Mouse (Mus musculus) midbrain, embryonic 14.5 days (tissue): ENCODE measurements at regions not wholly inside any gene's neighbourhood (a gene's known extent, or its start where the extent isn't known, plus 50 kb on each side); places are given as distances from the start of the nearest gene placed in this dataset.

ENCODE experiments used
- ATAC-seq: fragments of 200-750 bp; cut with Nextera tagmentation; 2 replicates; pipeline ENCODE4 v1.8.0; 2017; ENCODE audit warnings: moderate number of reproducible peaks, moderate library complexity; ENCODE audit not compliant: low FRiP score, low TSS enrichment
- DNase-seq: peaks from one replicate; pipeline ENCODE4 v3.0.0-alpha.2; 2015
- H3K27ac ChIP-seq: fragments of 300-500 bp; sonication (generic); replicated peaks from 2 replicates; pipeline ENCODE4 v1.5.1; 2014; ENCODE audit warnings: mild to moderate bottlenecking, low read depth, low read length, moderate library complexity
- H3K27me3 ChIP-seq: fragments of 300-500 bp; sonication (generic); 2 replicates; pipeline ENCODE4 v1.6.1; 2014; ENCODE audit warnings: low read length, control low read depth, mixed read lengths; ENCODE audit not compliant: control insufficient read depth, insufficient read depth
- H3K36me3 ChIP-seq: fragments of 300-500 bp; sonication (generic); 2 replicates; pipeline ENCODE4 v1.6.1; 2014; ENCODE audit warnings: low read length, control low read depth; ENCODE audit not compliant: control insufficient read depth, insufficient read depth
- H3K4me1 ChIP-seq: fragments of 300-500 bp; sonication (generic); 2 replicates; pipeline ENCODE4 v1.6.1; 2014; ENCODE audit warnings: mild to moderate bottlenecking, antibody characterized with exemption, low read length, control low read depth; ENCODE audit not compliant: control insufficient read depth, insufficient read depth
- H3K4me2 ChIP-seq: fragments of 300-500 bp; sonication (generic); 2 replicates; pipeline ENCODE4 v1.6.1; 2014; ENCODE audit warnings: mild to moderate bottlenecking, low read length, moderate library complexity
- H3K4me3 ChIP-seq: fragments of 300-500 bp; sonication (generic); replicated peaks from 2 replicates; pipeline ENCODE4 v1.5.1; 2014; ENCODE audit warnings: low read depth, low read length
- H3K9ac ChIP-seq: fragments of 300-500 bp; sonication (generic); replicated peaks from 2 replicates; pipeline ENCODE4 v1.6.1; 2014; ENCODE audit warnings: mild to moderate bottlenecking, low read length, moderate library complexity
- H3K9me3 ChIP-seq: fragments of 300-500 bp; sonication (generic); 2 replicates; pipeline ENCODE4 v1.6.1; 2016; ENCODE audit warnings: low read length, control low read depth, mixed read lengths; ENCODE audit not compliant: control insufficient read depth
- WGBS: fragments of 180-500 bp; shearing (Covaris S2); extraction: QIAGEN DNeasy Blood & Tissue Kit; methylation state at CpG from one replicate; pipeline ENCODE4 v1.1.7; 2014; 5-methylcytosine and 5-hydroxymethylcytosine counted together

DNA sequence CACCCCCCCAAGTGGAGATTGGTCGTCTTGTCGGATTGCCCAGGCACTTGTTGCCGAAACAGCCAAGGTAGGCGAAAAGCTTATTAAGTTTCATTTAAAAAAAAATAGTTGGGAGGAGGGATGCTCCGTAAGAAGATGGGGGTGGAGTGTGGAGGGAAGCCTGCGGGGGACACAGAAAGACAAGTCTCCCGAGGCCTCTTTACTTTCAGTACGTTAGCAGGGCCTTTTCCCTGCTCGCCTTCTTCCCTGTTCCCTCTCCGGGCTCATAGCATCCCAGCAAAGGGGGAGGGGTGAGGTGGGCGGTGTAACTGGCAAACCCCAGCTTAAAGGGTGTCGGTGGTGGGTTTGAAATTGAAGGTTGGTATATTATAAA lies 131.5 kb upstream of the Ubr2 start:
- H3K4me3 ChIP-seq = peak overlapping the region; percentile 64
- DNase-seq = peak; percentile 58
- H3K4me2 ChIP-seq = peak overlapping the region; percentile 88
- H3K9me3 ChIP-seq = no peaks in the 10 kb centered on the region
- ATAC-seq = no peak
- H3K9ac ChIP-seq = peak overlapping the region; percentile 95
- H3K36me3 ChIP-seq = no peaks in the 10 kb centered on the region
- under 1% methylated on average over 12 of the region's 12 CpGs for WGBS
- peaks cover 41% of the 10 kb centered on the region for H3K4me1 ChIP-seq
- H3K27me3 ChIP-seq = no peaks in the 10 kb centered on the region
- H3K27ac ChIP-seq = peak overlapping the region; percentile 99

DNA sequence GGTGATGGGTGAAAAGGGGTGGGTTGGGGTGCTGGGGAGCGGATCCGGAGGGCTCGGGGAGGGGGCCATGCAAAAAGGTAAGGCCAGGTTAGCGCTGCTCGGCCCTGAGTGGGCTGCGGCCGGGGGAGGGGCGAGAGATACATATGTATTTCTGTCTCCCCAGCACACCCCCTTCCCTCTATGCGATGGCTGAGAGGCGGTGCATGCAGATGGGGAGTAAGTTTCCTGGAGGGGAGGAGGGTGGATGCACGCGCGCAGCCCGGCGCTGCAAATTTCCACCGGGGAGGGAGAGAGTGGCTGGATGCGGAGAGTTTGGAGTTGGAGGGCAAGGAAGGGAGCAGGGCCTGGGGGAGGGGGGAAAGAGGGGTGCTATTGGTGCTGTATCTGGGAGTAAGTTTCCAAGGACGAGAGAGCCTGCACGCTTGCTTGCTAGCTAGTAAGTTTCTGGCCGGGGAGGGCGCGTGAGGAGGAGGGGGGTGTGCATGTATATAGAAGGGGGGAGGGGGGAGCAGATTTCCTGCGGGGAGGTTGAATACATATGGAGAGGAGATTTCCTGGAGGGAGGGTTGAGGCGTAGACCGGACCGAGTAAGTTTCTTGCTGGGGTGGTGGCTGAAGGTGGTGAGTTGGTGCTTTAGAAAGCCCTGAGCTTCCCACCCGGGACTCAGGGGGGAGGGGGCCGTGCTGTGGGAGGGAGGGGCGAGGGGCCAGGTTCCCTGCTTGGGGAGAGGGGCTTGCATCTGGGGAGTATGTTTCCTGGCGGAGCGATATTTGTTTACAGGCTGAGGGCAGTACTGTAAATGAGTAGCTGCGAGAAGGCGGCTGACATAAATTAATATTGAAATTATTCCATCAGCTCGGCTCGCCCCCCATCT lies 130.8 kb upstream of the Ubr2 start:
- Histone ChIP-seq H3K27me3 (no peaks in the 10 kb centered on the region), H3K9ac (peak overlapping the region; percentile 95), H3K4me1 (peaks cover 41% of the 10 kb centered on the region), H3K27ac (peak overlapping the region; percentile 99), H3K9me3 (no peaks in the 10 kb centered on the region), H3K36me3 (no peaks in the 10 kb centered on the region), H3K4me2 (peak overlapping the region; percentile 88), H3K4me3 (peak overlapping the region; percentile 64)
- ATAC-seq (peak; percentile 65), DNase-seq (peak; percentile 86)
- under 1% methylated on average over 35 of the region's 35 CpGs for WGBS

DNA sequence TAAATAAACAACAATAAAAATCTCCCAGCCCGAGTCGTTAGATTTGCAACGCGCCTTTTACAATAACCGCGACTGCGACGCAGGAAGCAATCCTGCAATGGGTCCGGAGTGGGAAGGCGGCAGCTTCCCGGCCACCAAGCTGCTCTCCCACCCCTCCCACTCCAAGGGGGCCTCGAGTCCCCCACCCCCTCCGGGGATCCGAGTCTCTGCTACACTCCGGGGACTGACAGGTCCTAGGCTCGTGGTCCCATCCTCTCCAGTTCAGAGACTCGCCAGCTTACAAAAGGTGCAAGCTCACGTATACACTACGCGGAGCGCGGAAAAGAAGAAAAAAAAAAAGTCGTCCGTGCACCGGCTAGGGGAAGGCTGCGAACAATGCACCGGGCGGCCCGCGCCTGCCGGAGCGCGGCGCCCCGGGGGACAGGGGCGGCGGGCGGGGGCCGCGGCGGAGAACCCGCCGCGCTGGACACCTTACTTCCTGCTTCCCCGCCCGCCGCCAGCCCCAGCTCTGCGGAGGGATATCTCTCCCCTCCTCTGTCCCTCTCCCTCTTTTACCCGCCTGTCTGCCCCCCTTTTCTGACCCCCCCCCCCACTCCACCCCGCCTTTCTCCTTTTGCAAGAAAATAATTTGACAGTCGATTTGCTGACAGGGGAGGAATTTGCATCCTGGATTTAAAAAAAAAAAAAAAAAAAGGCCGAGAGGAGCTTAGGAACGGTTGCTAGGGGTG lies 130.0 kb upstream of the Ubr2 start:
- H3K4me3 ChIP-seq = peak overlapping the region; percentile 64
- DNase-seq (peak; percentile 87), ATAC-seq (peak; percentile 59)
- H3K4me2 ChIP-seq = peak overlapping the region; percentile 88
- no peaks in the 10 kb centered on the region for H3K27me3 ChIP-seq
- no peaks in the 10 kb centered on the region for H3K36me3 ChIP-seq
- peak overlapping the region; percentile 99 for H3K27ac ChIP-seq
- H3K4me1 ChIP-seq = peaks cover 41% of the 10 kb centered on the region
- peak overlapping the region; percentile 95 for H3K9ac ChIP-seq
- 0% methylated on average over 52 of the region's 53 CpGs for WGBS
- no peaks in the 10 kb centered on the region for H3K9me3 ChIP-seq

DNA sequence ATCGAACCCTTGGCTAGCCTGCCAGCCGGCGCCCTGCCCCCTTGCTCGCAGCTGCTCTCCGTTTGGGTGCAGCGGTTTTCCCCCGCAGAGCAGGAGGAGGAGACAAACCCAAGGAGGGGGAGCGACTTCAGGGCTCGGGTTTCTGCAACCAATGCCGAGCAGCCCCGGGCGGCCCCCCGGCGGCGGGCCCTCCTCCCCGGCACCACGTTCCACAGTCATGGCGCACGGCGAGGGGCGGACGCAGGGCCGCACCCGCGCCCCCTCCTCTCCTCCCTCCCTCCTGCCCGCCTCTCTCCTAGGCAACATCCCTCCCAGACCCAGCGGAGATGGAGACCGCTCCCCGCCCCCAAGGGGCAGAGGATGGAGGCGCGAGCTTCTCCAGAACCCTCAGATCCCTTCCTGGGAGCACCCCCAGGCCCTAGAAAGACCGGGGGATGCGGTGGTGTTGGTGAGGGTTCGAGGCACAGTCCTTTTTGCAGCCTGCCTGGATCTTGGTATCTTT lies 129.4 kb upstream of the Ubr2 start:
- WGBS = under 1% methylated on average over 34 of the region's 34 CpGs
- ATAC-seq = peak; percentile 92
- Histone ChIP-seq H3K27me3 (no peaks in the 10 kb centered on the region), H3K36me3 (no peaks in the 10 kb centered on the region), H3K9me3 (no peaks in the 10 kb centered on the region), H3K4me2 (peak overlapping the region; percentile 88), H3K27ac (peak overlapping the region; percentile 99), H3K4me1 (peaks cover 40% of the 10 kb centered on the region), H3K4me3 (peak overlapping the region; percentile 64), H3K9ac (peak overlapping the region; percentile 95)
- peak; percentile 97 for DNase-seq

DNA sequence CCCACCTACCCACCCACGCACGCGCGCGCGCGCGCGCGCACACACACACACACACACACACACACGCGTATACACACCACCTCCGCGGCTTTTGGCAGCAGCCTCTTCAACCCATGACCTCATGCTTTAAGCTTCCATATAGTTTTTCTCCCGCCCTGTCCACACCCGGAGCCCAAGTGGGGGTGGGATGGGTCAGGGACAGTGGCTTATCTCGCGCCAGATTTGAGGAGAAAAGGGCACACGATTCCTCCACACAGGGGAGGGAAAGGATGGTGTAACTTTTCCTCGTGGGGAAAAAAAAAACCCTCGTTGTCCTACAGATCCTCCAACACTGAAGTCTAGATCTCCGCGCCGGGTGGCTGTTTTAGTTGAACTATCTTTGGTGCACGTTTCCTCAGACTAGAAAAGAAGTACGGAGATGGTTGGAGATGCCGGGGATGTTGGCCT lies 128.8 kb upstream of the Ubr2 start:
- Histone ChIP-seq H3K27me3 (no peaks in the 10 kb centered on the region), H3K9ac (peak overlapping the region; percentile 95), H3K4me2 (peak overlapping the region; percentile 88), H3K9me3 (no peaks in the 10 kb centered on the region), H3K4me1 (peaks cover 34% of the 10 kb centered on the region), H3K36me3 (no peaks in the 10 kb centered on the region), H3K27ac (peak overlapping the region; percentile 99), H3K4me3 (peak overlapping the region; percentile 64)
- 2% methylated on average over 27 of the region's 27 CpGs for WGBS
- no peak for ATAC-seq
- peak; percentile 66 for DNase-seq

DNA sequence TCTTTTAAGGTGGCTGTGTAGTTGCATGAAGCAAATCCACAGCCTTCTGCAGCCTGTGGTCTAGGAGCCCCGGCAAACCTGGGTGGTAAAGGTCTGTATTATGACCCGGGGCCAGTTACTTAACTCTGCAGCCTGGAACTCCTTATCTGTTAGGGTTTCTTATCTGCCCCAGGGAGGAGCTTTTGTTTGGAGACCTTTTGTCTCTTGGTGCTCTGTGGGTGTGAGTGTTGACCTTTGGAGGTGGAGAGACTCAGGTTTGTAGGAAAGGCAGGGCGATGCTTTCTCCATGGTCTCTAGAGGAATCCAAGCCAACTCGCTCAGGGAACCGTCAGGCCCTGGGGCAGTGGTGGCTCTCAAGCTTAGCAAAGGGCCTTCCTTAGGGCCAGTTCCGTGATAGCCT lies 127.8 kb upstream of the Ubr2 start:
- H3K9me3 ChIP-seq = no peaks in the 10 kb centered on the region
- H3K4me1 ChIP-seq = peaks cover 24% of the 10 kb centered on the region
- no peak for ATAC-seq
- H3K36me3 ChIP-seq = no peaks in the 10 kb centered on the region
- no peak overlapping the region for H3K4me3 ChIP-seq
- WGBS = 36% methylated on average over 6 of the region's 6 CpGs
- H3K27me3 ChIP-seq = no peaks in the 10 kb centered on the region
- no peak overlapping the region for H3K4me2 ChIP-seq
- no peak overlapping the region for H3K27ac ChIP-seq
- DNase-seq = no peak
- H3K9ac ChIP-seq = no peak overlapping the region

DNA sequence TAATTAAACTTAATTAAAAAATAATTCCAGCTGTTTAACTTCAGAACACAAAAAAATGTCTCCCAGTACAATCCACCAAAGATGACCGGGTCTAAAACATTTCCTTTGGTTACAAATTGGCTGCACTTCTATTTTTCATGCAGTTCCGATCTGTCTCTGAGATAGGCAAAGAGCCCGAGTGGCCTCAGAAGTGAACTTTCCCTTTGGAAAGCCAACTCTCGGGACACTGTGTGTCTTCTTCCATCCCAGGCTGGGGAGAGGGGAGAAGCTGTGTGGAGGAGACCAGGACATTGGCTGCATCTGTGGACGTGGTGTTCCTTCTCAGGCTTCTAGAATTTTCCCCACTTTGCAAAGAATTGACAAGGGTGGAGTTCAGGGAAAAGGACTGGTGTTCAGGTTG lies 125.0 kb upstream of the Ubr2 start:
- 81% methylated on average over 5 of the region's 5 CpGs for WGBS
- H3K36me3 ChIP-seq = no peaks in the 10 kb centered on the region
- ATAC-seq (no peak), DNase-seq (no peak)
- no peak overlapping the region for H3K4me3 ChIP-seq
- H3K27me3 ChIP-seq = no peaks in the 10 kb centered on the region
- H3K9me3 ChIP-seq = no peaks in the 10 kb centered on the region
- no peak overlapping the region for H3K4me2 ChIP-seq
- no peak overlapping the region for H3K27ac ChIP-seq
- no peak overlapping the region for H3K9ac ChIP-seq
- peaks cover 12% of the 10 kb centered on the region; the same call in 1 of the 2 replicates for H3K4me1 ChIP-seq

DNA sequence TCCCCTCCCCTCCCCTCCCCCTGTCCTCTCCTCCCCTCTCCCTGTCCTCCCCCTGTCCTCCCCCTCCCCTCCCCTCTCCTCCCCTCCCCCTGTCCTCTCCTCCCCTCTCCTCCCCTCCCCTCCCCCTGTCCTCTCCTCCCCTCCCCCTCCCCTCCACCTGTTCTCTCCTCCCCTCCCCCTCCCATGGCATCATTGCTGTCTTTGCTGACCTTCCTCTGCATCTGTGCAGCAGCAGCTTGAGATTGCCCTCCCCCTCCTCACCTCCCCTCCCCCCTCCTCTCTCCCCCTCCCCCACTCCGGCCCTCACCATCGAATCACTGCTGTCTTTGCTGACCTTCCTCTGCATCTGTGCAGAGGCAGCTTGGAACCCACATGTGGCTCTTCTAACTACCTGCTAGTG lies 123.4 kb upstream of the Ubr2 start:
- WGBS = 56% methylated on average over 2 of the region's 2 CpGs
- Histone ChIP-seq H3K27me3 (no peaks in the 10 kb centered on the region), H3K9ac (no peak overlapping the region), H3K4me2 (no peak overlapping the region), H3K36me3 (no peaks in the 10 kb centered on the region), H3K4me3 (no peak overlapping the region), H3K9me3 (no peaks in the 10 kb centered on the region), H3K27ac (no peak overlapping the region), H3K4me1 (peaks cover 5% of the 10 kb centered on the region; the same call in 1 of the 2 replicates)
- ATAC-seq (no peak), DNase-seq (no peak)
